Mouse (Mus musculus) ES-E14 (cell line): ENCODE data around the gene Fgf4.

Experiments
- HCFC1 ChIP-seq: IDR thresholded peaks from 2 replicates; pipeline ENCODE4 v1.6.1; 2012; ENCODE audit warnings: low read length, inconsistent platforms, borderline replicate concordance; ENCODE audit not compliant: insufficient read depth
- ZNF384 ChIP-seq: IDR thresholded peaks from 2 replicates; pipeline ENCODE4 v1.6.1; 2012; ENCODE audit warnings: low read depth, low read length, inconsistent platforms

GRCm38 (mm10) chr7:144914296-144914947 lies 67.3 kb downstream of the Fgf4 start:
- TF ChIP-seq ZNF384: peak; percentile 71; the same call in 1 of the 2 replicates
- no peak for TF ChIP-seq HCFC1
